Mouse (Mus musculus) limb, embryonic 15.5 days (tissue): ENCODE measurements around the gene Cdk9. TPM values are rescaled to one million over a fixed set of nuclear protein-coding genes. Genes with fewer than 3 reads are reported as not detected.

Experiments used
- ATAC-seq: fragments of 200-750 bp; cut with Nextera tagmentation; 2 replicates; pipeline ENCODE4 v1.8.0; 2017; ENCODE audit warnings: low read depth, moderate TSS enrichment; ENCODE audit not compliant: insufficient number of reproducible peaks, low FRiP score, low TSS enrichment
- H3K27ac ChIP-seq: fragments of 300-500 bp; sonication (generic); 2 replicates; pipeline ENCODE4 v1.5.1; 2015; ENCODE audit warnings: moderate library complexity, mild to moderate bottlenecking, inconsistent platforms
- H3K27me3 ChIP-seq: fragments of 300-500 bp; sonication (generic); 2 replicates; pipeline ENCODE4 v1.6.1; 2015; ENCODE audit warnings: inconsistent platforms
- H3K36me3 ChIP-seq: fragments of 300-500 bp; sonication (generic); 2 replicates; pipeline ENCODE4 v1.6.1; 2015; ENCODE audit warnings: inconsistent platforms
- H3K4me1 ChIP-seq: fragments of 300-500 bp; sonication (generic); 2 replicates; pipeline ENCODE4 v1.6.1; 2015; ENCODE audit warnings: inconsistent platforms
- H3K4me2 ChIP-seq: fragments of 300-500 bp; sonication (generic); 2 replicates; pipeline ENCODE4 v1.6.1; 2015; ENCODE audit warnings: mild to moderate bottlenecking, inconsistent platforms
- H3K4me3 ChIP-seq: fragments of 300-500 bp; sonication (generic); 2 replicates; pipeline ENCODE4 v1.5.1; 2015; ENCODE audit warnings: mild to moderate bottlenecking, inconsistent platforms
- H3K9ac ChIP-seq: fragments of 300-500 bp; sonication (generic); 2 replicates; pipeline ENCODE4 v1.6.1; 2015; ENCODE audit warnings: inconsistent platforms
- H3K9me3 ChIP-seq: fragments of 300-500 bp; sonication (generic); 2 replicates; pipeline ENCODE4 v1.6.1; 2016; ENCODE audit warnings: inconsistent platforms
- WGBS: fragments of 180-500 bp; shearing (Covaris S2); methylation state at CpG from one replicate; pipeline ENCODE4 v1.1.7; 2015; 5-methylcytosine and 5-hydroxymethylcytosine counted together
- polyA plus RNA-seq: library from polyadenylated mRNA; unstranded; fragments of >200 nt; fragmentation: Nextera tagmentation; extraction: Ambion mirVana; gene quantifications from 2 replicates; pipeline ENCODE4 v1.2.1, GENCODE M21; 2015

The Cdk9 gene
- polyA plus RNA-seq, 1 experiment from 2014 or later: 101 TPM

- no peak for ATAC-seq
- 88% methylated on average over 10 of the region's 10 CpGs for WGBS
- H3K9ac ChIP-seq: no peak overlapping the region
These were observed 29.2 kb downstream of the Cdk9 start for GRCm38 (mm10) chr2:32683701-32684100.

GRCm38 (mm10) chr2:32682721-32683417 lies 30.0 kb downstream of the Cdk9 start:
- Histone ChIP-seq H3K9me3 (no peaks in the 10 kb centered on the region), H3K27ac (no peak overlapping the region), H3K9ac (no peak overlapping the region), H3K4me3 (no peak overlapping the region), H3K36me3 (peaks cover 65% of the 10 kb centered on the region), H3K4me2 (no peak overlapping the region), H3K27me3 (no peaks in the 10 kb centered on the region), H3K4me1 (peaks cover 27% of the 10 kb centered on the region)
- no peak for ATAC-seq
- WGBS: 79% methylated on average over 14 of the region's 14 CpGs

More at GRCm38 (mm10) chr2:32683701-32684100, 29.2 kb downstream of the Cdk9 start:
- Histone ChIP-seq H3K27ac (no peak overlapping the region; the same call in 1 of the 2 replicates), H3K9me3 (no peaks in the 10 kb centered on the region), H3K4me1 (peaks cover 27% of the 10 kb centered on the region), H3K4me2 (no peak overlapping the region), H3K36me3 (peaks cover 68% of the 10 kb centered on the region), H3K4me3 (no peak overlapping the region), H3K27me3 (no peaks in the 10 kb centered on the region)

- Histone ChIP-seq H3K4me1 (peaks cover 27% of the 10 kb centered on the region), H3K27me3 (no peaks in the 10 kb centered on the region), H3K9me3 (no peaks in the 10 kb centered on the region), H3K4me3 (no peak overlapping the region), H3K4me2 (no peak overlapping the region), H3K9ac (no peak overlapping the region), H3K27ac (no peak overlapping the region), H3K36me3 (peaks cover 59% of the 10 kb centered on the region)
- no peak for ATAC-seq
- WGBS: 50% methylated on average over 6 of the region's 6 CpGs
These were observed 31.1 kb downstream of the Cdk9 start for GRCm38 (mm10) chr2:32681754-32682153.

GRCm38 (mm10) chr2:32680961-32681650 lies 31.8 kb downstream of the Cdk9 start:
- Histone ChIP-seq H3K9me3 (no peaks in the 10 kb centered on the region), H3K4me1 (peaks cover 26% of the 10 kb centered on the region), H3K27me3 (no peaks in the 10 kb centered on the region), H3K36me3 (peaks cover 53% of the 10 kb centered on the region), H3K9ac (no peak overlapping the region), H3K4me3 (no peak overlapping the region), H3K4me2 (no peak overlapping the region), H3K27ac (no peak overlapping the region)
- WGBS: 85% methylated on average over 19 of the region's 19 CpGs
- ATAC-seq: no peak

- ATAC-seq: no peak
- H3K4me3 ChIP-seq: no peak overlapping the region
These were observed 32.8 kb downstream of the Cdk9 start for GRCm38 (mm10) chr2:32680051-32680451.

GRCm38 (mm10) chr2:32677683-32678082 lies 35.2 kb downstream of the Cdk9 start:
- H3K9ac ChIP-seq: no peak overlapping the region
- H3K4me3 ChIP-seq: no peak overlapping the region
- 91% methylated on average over 7 of the region's 7 CpGs for WGBS
- H3K9me3 ChIP-seq: no peaks in the 10 kb centered on the region
- no peaks in the 10 kb centered on the region for H3K27me3 ChIP-seq
- no peak overlapping the region for H3K4me2 ChIP-seq
- H3K4me1 ChIP-seq: peaks cover 31% of the 10 kb centered on the region
- H3K27ac ChIP-seq: no peak overlapping the region
- H3K36me3 ChIP-seq: peaks cover 40% of the 10 kb centered on the region
- ATAC-seq: no peak

More at GRCm38 (mm10) chr2:32680051-32680451, 32.8 kb downstream of the Cdk9 start:
- Histone ChIP-seq H3K36me3 (peaks cover 45% of the 10 kb centered on the region), H3K4me1 (peaks cover 24% of the 10 kb centered on the region), H3K4me2 (no peak overlapping the region), H3K9me3 (no peaks in the 10 kb centered on the region), H3K27ac (peak overlapping the region; percentile 23), H3K27me3 (no peaks in the 10 kb centered on the region), H3K9ac (0 out of 2 replicates have a peak overlapping the region, but pooled peaks have one; percentile 1)
- 25% methylated on average over 7 of the region's 7 CpGs for WGBS

GRCm38 (mm10) chr2:32676821-32677220 lies 36.1 kb downstream of the Cdk9 start:
- no peaks in the 10 kb centered on the region for H3K9me3 ChIP-seq
- H3K4me1 ChIP-seq: peaks cover 27% of the 10 kb centered on the region
- H3K27ac ChIP-seq: no peak overlapping the region
- ATAC-seq: no peak
- WGBS: 82% methylated on average over 3 of the region's 3 CpGs
- no peak overlapping the region for H3K9ac ChIP-seq
- peaks cover 41% of the 10 kb centered on the region for H3K36me3 ChIP-seq
- no peaks in the 10 kb centered on the region for H3K27me3 ChIP-seq
- no peak overlapping the region for H3K4me2 ChIP-seq
- H3K4me3 ChIP-seq: no peak overlapping the region

GRCm38 (mm10) chr2:32673176-32673917 lies 39.5 kb downstream of the Cdk9 start:
- Histone ChIP-seq H3K36me3 (peaks cover 47% of the 10 kb centered on the region), H3K27ac (peak overlapping the region; percentile 22; the same call in 1 of the 2 replicates)
- no peak for ATAC-seq

GRCm38 (mm10) chr2:32671907-32672595 lies 40.8 kb downstream of the Cdk9 start:
- Histone ChIP-seq H3K27me3 (no peaks in the 10 kb centered on the region), H3K36me3 (peaks cover 40% of the 10 kb centered on the region), H3K4me1 (peaks cover 7% of the 10 kb centered on the region), H3K9me3 (no peaks in the 10 kb centered on the region), H3K4me2 (no peak overlapping the region), H3K27ac (no peak overlapping the region), H3K9ac (no peak overlapping the region), H3K4me3 (no peak overlapping the region)
- WGBS: 71% methylated on average over 9 of the region's 9 CpGs
- ATAC-seq: no peak

More at GRCm38 (mm10) chr2:32673176-32673917, 39.5 kb downstream of the Cdk9 start:
- H3K4me1 ChIP-seq: peaks cover 7% of the 10 kb centered on the region
- no peaks in the 10 kb centered on the region for H3K9me3 ChIP-seq
- H3K4me3 ChIP-seq: no peak overlapping the region
- H3K27me3 ChIP-seq: no peaks in the 10 kb centered on the region
- no peak overlapping the region for H3K4me2 ChIP-seq
- no peak overlapping the region for H3K9ac ChIP-seq
- 66% methylated on average over 16 of the region's 16 CpGs for WGBS

- no peak overlapping the region for H3K27ac ChIP-seq
- 88% methylated on average over 9 of the region's 9 CpGs for WGBS
- H3K9ac ChIP-seq: no peak overlapping the region
- no peaks in the 10 kb centered on the region for H3K9me3 ChIP-seq
- no peaks in the 10 kb centered on the region for H3K27me3 ChIP-seq
- H3K36me3 ChIP-seq: peaks cover 40% of the 10 kb centered on the region
- H3K4me2 ChIP-seq: no peak overlapping the region
- no peak for ATAC-seq
- no peak overlapping the region for H3K4me3 ChIP-seq
- H3K4me1 ChIP-seq: peaks cover 7% of the 10 kb centered on the region
These were observed 41.7 kb downstream of the Cdk9 start for GRCm38 (mm10) chr2:32671147-32671546.

GRCm38 (mm10) chr2:32669876-32670275 lies 43.0 kb downstream of the Cdk9 start:
- ATAC-seq: no peak
- H3K27me3 ChIP-seq: no peaks in the 10 kb centered on the region
- 51% methylated on average over 3 of the region's 3 CpGs for WGBS

More at GRCm38 (mm10) chr2:32669876-32670275, 43.0 kb downstream of the Cdk9 start:
- Histone ChIP-seq H3K9ac (no peak overlapping the region), H3K4me3 (no peak overlapping the region), H3K36me3 (peaks cover 36% of the 10 kb centered on the region), H3K9me3 (no peaks in the 10 kb centered on the region), H3K27ac (no peak overlapping the region), H3K4me2 (no peak overlapping the region), H3K4me1 (peaks cover 13% of the 10 kb centered on the region)
